Mouse (Mus musculus) heart, embryonic 12.5 days (tissue): ENCODE results near the gene Mars. TPM values are rescaled to one million over a fixed set of nuclear protein-coding genes. Genes with fewer than 3 reads are reported as not detected.

ENCODE experiments used
- ATAC-seq: fragments of 200-750 bp; cut with Nextera tagmentation; 2 replicates; pipeline ENCODE4 v1.8.0; 2017; ENCODE audit warnings: moderate TSS enrichment, moderate library complexity; ENCODE audit not compliant: insufficient number of reproducible peaks, low FRiP score
- H3K27ac ChIP-seq: fragments of 300-500 bp; sonication (generic); 2 replicates; pipeline ENCODE4 v1.5.1; 2016; ENCODE audit warnings: mild to moderate bottlenecking, moderate library complexity; ENCODE audit not compliant: poor library complexity, severe bottlenecking
- H3K27me3 ChIP-seq: fragments of 300-500 bp; sonication (generic); replicated peaks from 2 replicates; pipeline ENCODE4 v1.6.1; 2016; ENCODE audit warnings: mild to moderate bottlenecking, moderate library complexity
- H3K36me3 ChIP-seq: fragments of 300-500 bp; sonication (generic); 2 replicates; pipeline ENCODE4 v1.6.1; 2016; ENCODE audit warnings: mild to moderate bottlenecking, moderate library complexity
- H3K4me1 ChIP-seq: fragments of 300-500 bp; sonication (generic); replicated peaks from 2 replicates; pipeline ENCODE4 v1.6.1; 2016; ENCODE audit warnings: mild to moderate bottlenecking
- H3K4me2 ChIP-seq: fragments of 300-500 bp; sonication (generic); 2 replicates; pipeline ENCODE4 v1.6.1; 2016; ENCODE audit warnings: mild to moderate bottlenecking, moderate library complexity
- H3K4me3 ChIP-seq: fragments of 300-500 bp; sonication (generic); 2 replicates; pipeline ENCODE4 v1.5.1; 2016; ENCODE audit warnings: mild to moderate bottlenecking
- H3K9ac ChIP-seq: fragments of 300-500 bp; sonication (generic); 2 replicates; pipeline ENCODE4 v1.6.1; 2016; ENCODE audit warnings: mild to moderate bottlenecking, moderate library complexity
- H3K9me3 ChIP-seq: fragments of 300-500 bp; sonication (generic); replicated peaks from 2 replicates; pipeline ENCODE4 v1.6.1; 2016; ENCODE audit warnings: mild to moderate bottlenecking, moderate library complexity
- WGBS: fragments of 180-500 bp; shearing (Covaris S2); methylation state at CpG from one replicate; pipeline ENCODE4 v1.1.7; 2016; 5-methylcytosine and 5-hydroxymethylcytosine counted together
- polyA plus RNA-seq: library from polyadenylated mRNA; unstranded; fragments of >200 nt; fragmentation: Nextera tagmentation; extraction: Ambion mirVana; gene quantifications from 2 replicates; pipeline ENCODE4 v1.2.1, GENCODE M21; 2016

Mars gene
- polyA plus RNA-seq, 1 experiment from 2014 or later, result 110 TPM

DNA sequence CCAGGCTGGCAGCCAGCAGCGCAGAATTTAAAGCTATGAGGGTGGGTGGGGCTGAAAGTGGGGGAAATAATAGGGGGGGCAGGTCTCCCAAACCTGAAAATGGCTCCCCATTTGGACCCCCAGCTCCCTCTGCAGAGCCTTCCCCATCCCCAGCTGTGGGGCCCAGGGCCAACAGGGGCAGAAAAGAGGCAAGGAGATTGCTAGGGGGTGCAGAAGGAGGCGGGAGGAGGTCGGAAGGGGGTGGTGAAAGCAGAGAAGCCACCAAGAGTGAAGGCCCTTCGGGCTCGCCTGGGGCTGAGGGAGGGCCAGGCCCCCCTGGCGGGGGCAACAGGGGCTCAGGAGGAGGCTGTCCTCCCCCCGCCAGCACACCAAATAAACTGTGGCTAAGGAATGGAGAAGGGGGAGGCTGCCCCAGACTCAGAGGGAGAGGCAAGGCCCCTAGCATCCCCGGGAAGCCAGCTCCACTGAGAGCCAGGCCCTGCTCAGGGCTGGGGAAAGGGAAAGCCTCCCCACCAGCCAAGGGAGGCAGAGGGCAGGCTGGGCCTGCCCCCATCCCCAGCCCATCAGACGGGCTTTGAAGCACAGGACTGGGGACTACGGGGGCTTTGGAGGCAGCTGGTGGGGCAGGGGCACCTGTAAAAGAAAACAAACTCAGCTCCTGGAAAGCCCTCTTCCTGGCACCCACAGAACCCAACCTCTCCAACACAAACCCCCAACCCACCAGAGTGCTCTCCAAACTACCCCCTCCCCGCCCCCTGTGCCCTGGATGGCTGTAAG is 26.7 kb downstream of the Mars start:
- Histone ChIP-seq H3K4me1 (peaks cover 42% of the 10 kb centered on the region), H3K36me3 (peaks cover 75% of the 10 kb centered on the region), H3K9me3 (no peaks in the 10 kb centered on the region), H3K9ac (0 out of 2 replicates have a peak overlapping the region, but pooled peaks have one; percentile 34), H3K4me3 (no peak overlapping the region), H3K27me3 (no peaks in the 10 kb centered on the region), H3K4me2 (no peak overlapping the region), H3K27ac (no peak overlapping the region)
- WGBS, result 77% methylated on average over 10 of the region's 11 CpGs
- ATAC-seq, result no peak

DNA sequence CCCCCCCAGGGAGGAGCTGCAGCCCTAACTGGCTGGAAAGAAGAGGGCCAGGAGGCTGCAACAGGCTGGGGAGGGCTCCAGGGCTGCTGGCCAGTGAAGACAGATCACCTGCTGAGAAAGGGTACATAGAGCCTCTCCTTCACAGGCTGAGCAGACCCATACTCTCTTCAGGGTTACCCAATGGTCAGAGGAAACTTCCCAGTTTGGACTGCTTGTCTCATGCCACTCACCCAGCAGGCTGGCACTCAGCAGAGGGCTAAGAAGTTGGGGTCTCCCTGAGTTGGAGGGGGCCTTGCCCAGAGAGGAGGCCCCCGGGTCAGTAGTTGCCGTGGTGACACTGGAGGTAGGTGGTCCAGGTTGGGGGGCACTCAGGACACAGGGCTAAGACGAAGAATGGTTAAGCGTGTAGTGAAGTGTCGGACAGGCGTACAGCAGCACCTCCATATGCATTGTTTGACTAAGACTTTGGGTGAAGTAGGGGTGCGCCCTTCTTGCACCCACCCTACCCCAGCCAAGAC is 27.4 kb downstream of the Mars start:
- Histone ChIP-seq H3K27ac (no peak overlapping the region), H3K4me2 (no peak overlapping the region), H3K4me3 (no peak overlapping the region), H3K36me3 (peaks cover 82% of the 10 kb centered on the region), H3K4me1 (peaks cover 38% of the 10 kb centered on the region), H3K9ac (no peak overlapping the region), H3K9me3 (no peaks in the 10 kb centered on the region), H3K27me3 (no peaks in the 10 kb centered on the region)
- ATAC-seq, result no peak
- WGBS, result 93% methylated on average over 7 of the region's 7 CpGs

DNA sequence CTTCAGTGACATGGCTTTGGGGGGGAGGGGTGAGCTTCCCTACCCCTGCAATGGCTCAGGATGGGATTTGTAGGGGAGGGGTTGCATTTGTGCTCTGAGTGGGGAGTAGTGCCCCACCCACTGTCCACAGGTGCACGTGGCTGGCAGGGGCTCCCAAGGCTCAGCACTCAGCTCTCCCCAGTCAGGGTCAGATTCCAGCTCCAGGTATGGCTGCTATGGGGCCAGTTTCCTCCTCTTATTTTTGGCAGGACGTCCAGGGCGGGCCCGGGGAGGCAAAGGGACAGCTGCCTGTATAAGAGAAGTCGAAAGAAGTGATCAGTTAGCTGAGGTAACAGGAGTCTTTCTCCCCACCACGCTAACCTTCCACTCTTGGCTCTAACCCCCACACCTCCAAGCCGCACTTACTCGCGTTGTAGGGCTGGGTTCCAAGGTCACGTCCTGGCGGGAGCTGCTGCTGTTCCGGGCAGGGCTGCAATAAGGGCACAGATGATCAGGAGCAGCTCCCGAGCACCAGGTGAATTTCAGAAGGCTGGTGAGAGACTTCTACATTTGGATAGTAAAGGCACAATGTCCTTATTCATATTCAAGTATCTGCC is 28.9 kb downstream of the Mars start:
- Histone ChIP-seq H3K27ac (no peak overlapping the region), H3K9ac (0 out of 2 replicates have a peak overlapping the region, but pooled peaks have one; percentile 29), H3K9me3 (no peaks in the 10 kb centered on the region), H3K4me1 (peaks cover 37% of the 10 kb centered on the region), H3K27me3 (no peaks in the 10 kb centered on the region), H3K4me3 (no peak overlapping the region), H3K36me3 (peaks cover 97% of the 10 kb centered on the region), H3K4me2 (no peak overlapping the region)
- 79% methylated on average over 13 of the region's 13 CpGs for WGBS
- ATAC-seq, result no peak

DNA sequence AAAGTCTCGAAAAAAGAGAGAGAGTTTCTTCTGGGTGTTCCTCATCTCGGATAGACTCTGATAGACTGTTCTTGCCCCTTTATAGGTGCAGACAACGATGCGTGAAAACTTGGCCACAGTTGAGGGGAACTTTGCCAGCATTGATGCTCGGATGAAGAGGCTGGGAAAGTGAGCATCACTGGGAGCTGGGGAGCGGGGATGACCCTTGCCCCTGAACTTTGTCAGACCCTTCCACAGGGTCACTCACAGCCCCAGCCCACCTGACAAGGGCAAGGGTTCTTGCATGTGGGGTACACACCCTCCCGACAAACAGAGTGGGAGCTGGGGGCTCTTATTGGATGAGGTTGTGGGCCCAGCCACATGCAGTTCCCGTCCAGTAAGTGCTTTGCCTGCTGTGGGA is 30.3 kb downstream of the Mars start:
- H3K36me3 ChIP-seq, result peaks cover 100% of the 10 kb centered on the region
- H3K27ac ChIP-seq, result no peak overlapping the region
- no peak overlapping the region for H3K4me2 ChIP-seq
- H3K4me3 ChIP-seq, result no peak overlapping the region
- 88% methylated on average over 8 of the region's 8 CpGs for WGBS
- H3K27me3 ChIP-seq, result no peaks in the 10 kb centered on the region
- H3K9me3 ChIP-seq, result no peaks in the 10 kb centered on the region
- H3K4me1 ChIP-seq, result peaks cover 23% of the 10 kb centered on the region
- H3K9ac ChIP-seq, result no peak overlapping the region
- ATAC-seq, result no peak

DNA sequence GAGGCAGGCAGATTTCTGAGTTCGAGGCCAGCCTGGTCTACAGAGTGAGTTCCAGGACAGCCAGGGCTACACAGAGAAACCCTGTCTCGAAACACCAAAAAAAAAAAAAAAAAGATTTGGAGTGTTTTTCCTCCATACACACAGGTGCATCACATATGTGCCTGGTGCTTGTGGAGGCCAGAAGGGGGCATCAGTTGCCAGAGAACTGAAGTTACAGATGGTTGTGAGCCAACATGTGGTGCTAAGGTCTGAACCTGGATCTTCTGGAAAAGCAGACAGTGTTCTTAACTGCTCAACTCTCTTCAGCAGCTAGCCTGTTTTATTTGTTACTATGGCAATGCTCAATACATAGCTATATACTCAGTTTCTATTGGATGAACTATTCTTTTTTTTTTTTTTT is 31.9 kb downstream of the Mars start:
- Histone ChIP-seq H3K36me3 (peaks cover 99% of the 10 kb centered on the region), H3K4me1 (0 out of 2 replicates have a peak, but pooled peaks cover 7% of the 10 kb centered on the region), H3K27me3 (no peaks in the 10 kb centered on the region), H3K9ac (no peak overlapping the region), H3K9me3 (no peaks in the 10 kb centered on the region), H3K27ac (no peak overlapping the region), H3K4me2 (no peak overlapping the region), H3K4me3 (no peak overlapping the region)
- ATAC-seq, result no peak
- 94% methylated on average over 2 of the region's 2 CpGs for WGBS

DNA sequence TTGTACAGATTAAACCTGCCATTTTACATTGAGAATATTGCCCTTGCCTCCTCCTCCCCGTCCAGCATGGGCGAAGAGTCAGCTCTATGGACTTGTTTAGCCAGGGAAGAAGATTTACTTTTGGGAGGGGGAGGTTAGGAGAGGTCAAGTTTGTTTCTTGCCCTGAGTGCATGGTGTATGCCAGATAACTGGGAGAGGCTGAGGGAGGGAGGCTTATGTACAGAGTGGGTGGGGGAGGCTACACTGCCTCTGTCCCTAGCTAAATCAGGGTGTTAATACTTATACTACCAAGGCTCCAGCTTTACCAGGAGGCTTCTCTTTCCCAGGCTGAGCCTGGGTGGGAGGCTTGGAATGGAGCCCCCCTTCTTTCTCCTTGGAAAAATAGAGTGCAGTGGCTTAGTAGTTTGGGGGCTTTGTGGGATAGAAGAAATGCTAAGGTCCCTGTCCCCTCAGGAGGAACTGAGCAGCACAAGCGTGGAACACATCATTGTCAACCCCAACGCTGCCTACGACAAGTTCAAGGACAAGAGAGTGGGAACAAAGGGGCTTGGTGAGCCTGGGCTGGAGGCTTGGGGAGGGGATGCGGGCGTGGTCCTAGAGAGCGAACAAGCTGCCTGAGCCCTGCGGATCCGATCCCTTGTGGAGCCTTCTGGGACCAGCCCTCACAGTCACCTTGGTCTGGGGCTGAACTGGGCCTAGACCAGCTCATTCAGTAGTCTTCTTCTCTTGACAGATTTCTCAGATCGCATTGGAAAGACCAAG is 37.1 kb downstream of the Mars start:
- H3K36me3 ChIP-seq, result peaks cover 94% of the 10 kb centered on the region
- no peaks in the 10 kb centered on the region for H3K9me3 ChIP-seq
- H3K27ac ChIP-seq, result no peak overlapping the region
- no peak for ATAC-seq
- no peak overlapping the region for H3K9ac ChIP-seq
- H3K4me1 ChIP-seq, result peaks cover 5% of the 10 kb centered on the region; the same call in 1 of the 2 replicates
- no peak overlapping the region for H3K4me2 ChIP-seq
- no peaks in the 10 kb centered on the region for H3K27me3 ChIP-seq
- WGBS, result 89% methylated on average over 11 of the region's 11 CpGs
- no peak overlapping the region for H3K4me3 ChIP-seq

DNA sequence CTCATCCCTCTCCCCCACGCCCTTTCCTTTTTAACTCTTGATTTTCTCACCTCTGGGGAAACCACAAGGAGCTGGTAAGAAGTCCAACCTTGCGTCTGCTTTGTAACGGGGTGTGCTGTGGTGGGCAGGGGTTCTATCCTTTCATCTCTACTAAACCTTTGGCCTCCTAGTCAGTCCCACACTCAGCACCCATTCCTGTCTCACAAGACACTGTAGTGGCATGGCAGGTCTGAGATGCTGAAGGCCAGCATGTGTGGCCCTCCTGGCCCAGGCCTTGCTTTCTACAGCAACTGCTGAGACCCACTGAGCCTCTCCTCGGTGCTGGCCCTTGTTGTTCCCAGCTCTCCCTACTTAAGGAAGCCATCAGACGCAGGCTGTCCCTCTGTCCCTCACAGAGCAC is 39.2 kb downstream of the Mars start:
- ATAC-seq, result no peak
- Histone ChIP-seq H3K27ac (no peak overlapping the region), H3K4me3 (no peak overlapping the region), H3K27me3 (no peaks in the 10 kb centered on the region), H3K36me3 (peaks cover 87% of the 10 kb centered on the region), H3K9me3 (no peaks in the 10 kb centered on the region), H3K4me1 (peaks cover 20% of the 10 kb centered on the region), H3K9ac (no peak overlapping the region), H3K4me2 (no peak overlapping the region)
- 88% methylated on average over 5 of the region's 5 CpGs for WGBS

DNA sequence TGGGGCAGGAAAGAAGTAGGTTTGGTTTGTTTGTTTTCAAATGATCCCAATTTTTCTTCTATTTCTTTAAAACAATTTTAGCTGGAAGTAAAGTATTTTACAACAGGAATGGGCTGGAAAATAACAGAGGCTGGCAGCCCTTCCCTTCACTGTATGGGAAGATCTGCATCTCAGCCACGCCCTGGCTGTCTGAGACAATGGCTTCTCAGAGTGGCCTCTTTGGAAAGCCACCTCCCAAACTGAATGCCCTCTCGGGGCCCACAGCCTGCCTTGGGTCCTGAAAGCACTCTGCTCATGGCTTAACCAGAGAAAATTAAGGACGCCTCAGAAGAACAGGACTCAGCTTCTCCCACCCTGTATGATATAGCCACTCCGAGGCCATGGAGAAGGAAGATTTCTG is 41.7 kb downstream of the Mars start:
- H3K27me3 ChIP-seq, result peaks cover 2% of the 10 kb centered on the region
- no peaks in the 10 kb centered on the region for H3K9me3 ChIP-seq
- H3K36me3 ChIP-seq, result peaks cover 62% of the 10 kb centered on the region
- H3K9ac ChIP-seq, result no peak overlapping the region
- no peak overlapping the region for H3K27ac ChIP-seq
- H3K4me1 ChIP-seq, result peaks cover 26% of the 10 kb centered on the region
- ATAC-seq, result no peak
- WGBS, result 78% methylated on average over 4 of the region's 4 CpGs
- no peak overlapping the region for H3K4me2 ChIP-seq
- H3K4me3 ChIP-seq, result no peak overlapping the region

DNA sequence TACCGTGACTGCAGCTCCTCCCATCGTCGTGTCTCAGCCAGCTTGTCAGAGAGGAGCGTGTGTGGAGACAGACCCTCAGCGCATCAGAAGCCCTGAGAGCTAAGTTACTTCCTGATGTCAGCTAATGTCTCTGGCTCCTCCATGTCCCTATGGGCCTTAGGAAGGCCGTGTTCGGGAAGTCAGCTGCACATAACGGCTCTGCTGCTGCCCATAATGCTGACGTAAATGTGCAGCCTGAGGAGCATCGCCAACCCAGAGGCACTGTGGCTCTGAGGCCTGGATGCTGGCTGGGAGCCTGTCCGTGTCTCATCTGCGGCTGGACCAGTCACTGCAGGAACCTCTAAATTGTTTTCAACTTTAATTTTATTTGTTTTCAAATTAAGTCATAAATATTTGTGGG is 42.5 kb downstream of the Mars start:
- WGBS, result 81% methylated on average over 12 of the region's 12 CpGs
- no peak overlapping the region for H3K27ac ChIP-seq
- no peaks in the 10 kb centered on the region for H3K9me3 ChIP-seq
- peaks cover 26% of the 10 kb centered on the region for H3K4me1 ChIP-seq
- H3K36me3 ChIP-seq, result peaks cover 54% of the 10 kb centered on the region
- peaks cover 11% of the 10 kb centered on the region for H3K27me3 ChIP-seq
- no peak for ATAC-seq
- H3K4me2 ChIP-seq, result no peak overlapping the region
- no peak overlapping the region for H3K4me3 ChIP-seq
- no peak overlapping the region for H3K9ac ChIP-seq

DNA sequence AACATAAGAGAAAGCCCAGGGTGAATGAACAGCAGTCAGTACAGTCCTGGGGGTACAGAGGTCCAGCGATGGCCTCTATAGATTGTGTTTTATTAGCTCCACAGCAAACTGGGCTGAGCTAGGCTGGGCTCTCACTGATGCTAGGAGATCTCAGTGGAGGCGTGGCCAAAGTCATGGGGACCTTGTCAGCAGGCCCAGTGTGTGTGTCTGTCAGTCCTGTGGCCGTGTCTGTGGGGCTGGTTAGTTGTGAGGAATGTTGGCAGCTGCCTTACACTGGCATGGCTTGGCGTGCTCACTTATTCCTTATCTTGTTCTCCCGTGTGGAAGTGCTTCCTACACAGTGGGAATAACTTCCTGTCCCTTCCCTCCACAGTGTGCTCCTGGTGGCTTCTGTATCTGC is 43.2 kb downstream of the Mars start:
- no peak overlapping the region for H3K4me3 ChIP-seq
- 57% methylated on average over 5 of the region's 5 CpGs for WGBS
- H3K36me3 ChIP-seq, result peaks cover 47% of the 10 kb centered on the region
- peak overlapping the region; percentile 4; the same call in 1 of the 2 replicates for H3K4me2 ChIP-seq
- 0 out of 2 replicates have a peak overlapping the region, but pooled peaks have one; percentile 6 for H3K27ac ChIP-seq
- peaks cover 24% of the 10 kb centered on the region for H3K4me1 ChIP-seq
- H3K9me3 ChIP-seq, result no peaks in the 10 kb centered on the region
- peak overlapping the region; percentile 47 for H3K9ac ChIP-seq
- no peak for ATAC-seq
- peaks cover 16% of the 10 kb centered on the region for H3K27me3 ChIP-seq

DNA sequence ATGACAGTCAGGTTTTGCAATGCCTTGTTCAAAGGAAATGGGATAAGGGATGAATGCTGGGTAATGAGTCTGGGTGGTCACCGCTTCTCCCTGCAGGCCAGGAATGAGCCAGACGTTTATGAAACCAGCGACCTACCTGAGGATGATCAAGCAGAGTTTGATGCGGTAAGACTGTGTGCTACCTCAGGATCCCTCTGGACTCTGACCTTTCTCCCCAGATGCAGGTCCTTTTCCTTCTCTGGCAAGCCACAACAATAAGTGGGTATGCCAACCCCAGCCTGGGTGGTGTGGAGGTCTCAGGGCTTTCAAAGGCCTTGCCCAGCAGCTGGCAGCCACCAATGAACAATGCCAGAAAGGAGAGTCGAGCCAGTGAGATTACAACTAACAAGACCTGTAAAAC is 44.3 kb downstream of the Mars start:
- H3K27me3 ChIP-seq, result peaks cover 27% of the 10 kb centered on the region
- peak overlapping the region; percentile 90 for H3K4me2 ChIP-seq
- H3K27ac ChIP-seq, result peak overlapping the region; percentile 84; the same call in 1 of the 2 replicates
- H3K4me1 ChIP-seq, result peaks cover 29% of the 10 kb centered on the region
- WGBS, result 70% methylated on average over 5 of the region's 5 CpGs
- H3K36me3 ChIP-seq, result peaks cover 37% of the 10 kb centered on the region
- no peak for ATAC-seq
- no peaks in the 10 kb centered on the region for H3K9me3 ChIP-seq
- H3K9ac ChIP-seq, result peak overlapping the region; percentile 99
- peak overlapping the region; percentile 95 for H3K4me3 ChIP-seq
